10 mouse cellular contexts compared by ENCODE assay signal in genomic region chr5:115194626-115195221, GRCm38 (mm10). TPM values are rescaled to one million over a fixed set of nuclear protein-coding genes. Genes with fewer than 3 reads are reported as not detected.
DNase-seq lines count a peak whose midpoint lies in the region; ATAC-seq lines count a peak whose summit lies in the region.
"Had no signal": no experiment of that assay in that cellular context is flagged by ENCODE, and none has a peak within 500 bp of the region (broad histone marks: within the 10 kb centered on the region; RNA-seq: fewer than 3 reads in every experiment).

No protein-coding gene starts in this region.

- WGBS in heart, embryonic 14.5 days: 4% methylated on average over 12 of the region's 12 CpGs
- WGBS in forebrain, embryonic 16.5 days: 5% methylated on average over 12 of the region's 12 CpGs
- 6% methylated on average over 12 of the region's 12 CpGs for WGBS in midbrain, embryonic 10.5 days

- H3K27ac ChIP-seq in heart, embryonic 14.5 days (replicated peaks in 1 of 2; ENCODE audit: control insufficient read depth in 1 of 2, insufficient read depth in 1 of 2, low read depth in 2 of 2, low read length in 2 of 2): no peak overlapping the region
- H3K27ac ChIP-seq in brown adipose tissue, adult 24 weeks (replicated peaks; ENCODE audit: low read depth, low read length): no peak overlapping the region
- peak overlapping the region; percentile 54 for H3K27ac ChIP-seq in forebrain, embryonic 16.5 days (ENCODE audit: low read length)
- H3K27ac ChIP-seq in midbrain, embryonic 10.5 days (replicated peaks): peak overlapping the region; percentile 77

- H3K9me3 ChIP-seq in heart, embryonic 14.5 days (ENCODE audit: control insufficient read depth, low read length): no peaks in the 10 kb centered on the region
- no peaks in the 10 kb centered on the region for H3K9me3 ChIP-seq in forebrain, embryonic 16.5 days (ENCODE audit: control insufficient read depth, low read length)
- no peaks in the 10 kb centered on the region for H3K9me3 ChIP-seq in midbrain, embryonic 10.5 days (replicated peaks)

- H3K4me1 ChIP-seq in heart, embryonic 14.5 days (ENCODE audit: control insufficient read depth in 2 of 2, insufficient read depth in 2 of 2, low read length in 2 of 2): peaks cover 4 to 22% of the 10 kb centered on the region in 2 experiments
- peaks cover 6% of the 10 kb centered on the region for H3K4me1 ChIP-seq in brown adipose tissue, adult 24 weeks (ENCODE audit: control insufficient read depth, insufficient read depth, insufficient read length, low read length)
- H3K4me1 ChIP-seq in forebrain, embryonic 16.5 days (replicated peaks; ENCODE audit: control insufficient read depth, insufficient read depth, low read length): peaks cover 27% of the 10 kb centered on the region
- H3K4me1 ChIP-seq in midbrain, embryonic 10.5 days: peaks cover 34% of the 10 kb centered on the region

- H3K4me2 ChIP-seq in heart, embryonic 14.5 days (ENCODE audit: low read length): peak overlapping the region; percentile 99
- peak overlapping the region; percentile 98 for H3K4me2 ChIP-seq in forebrain, embryonic 16.5 days (ENCODE audit: low read length)

- peak overlapping the region; percentile 40 to 60 for H3K4me3 ChIP-seq in heart, embryonic 14.5 days (ENCODE audit: control insufficient read depth in 1 of 2, insufficient read depth in 1 of 2, low read depth in 1 of 2, low read length in 2 of 2)
- peak overlapping the region; percentile 28 for H3K4me3 ChIP-seq in brown adipose tissue, adult 24 weeks (ENCODE audit: insufficient read depth, low read depth, low read length)
- H3K4me3 ChIP-seq in forebrain, embryonic 16.5 days (replicated peaks; ENCODE audit: low read length): peak overlapping the region; percentile 64
- H3K4me3 ChIP-seq in midbrain, embryonic 10.5 days: peak overlapping the region; percentile 79
- H3K4me3 ChIP-seq: myocyte had no signal

- H3K27me3 ChIP-seq in heart, embryonic 14.5 days (ENCODE audit: control insufficient read depth, insufficient read depth, low read length): peaks cover 66% of the 10 kb centered on the region
- H3K27me3 ChIP-seq in forebrain, embryonic 16.5 days (replicated peaks; ENCODE audit: control insufficient read depth, insufficient read depth, low read length): peaks cover 6% of the 10 kb centered on the region; the same call in 1 of the 2 replicates
- peaks cover 87% of the 10 kb centered on the region for H3K27me3 ChIP-seq in midbrain, embryonic 10.5 days (ENCODE audit: low read depth, poor library complexity, severe bottlenecking)

- ATAC-seq in heart, embryonic 14.5 days (ENCODE audit: insufficient number of reproducible peaks, insufficient read depth, low FRiP score, low read depth): no peak
- ATAC-seq in forebrain, embryonic 16.5 days: no peak; the same call in 1 of the 2 replicates

- H3K36me3 ChIP-seq in heart, embryonic 14.5 days (ENCODE audit: control insufficient read depth, insufficient read depth, low read length): no peaks in the 10 kb centered on the region
- H3K36me3 ChIP-seq in forebrain, embryonic 16.5 days (ENCODE audit: control insufficient read depth, insufficient read depth): no peaks in the 10 kb centered on the region
- no peaks in the 10 kb centered on the region for H3K36me3 ChIP-seq in midbrain, embryonic 10.5 days

- no peak overlapping the region for H3K9ac ChIP-seq in heart, embryonic 14.5 days (ENCODE audit: low read length)
- no peak overlapping the region for H3K9ac ChIP-seq in forebrain, embryonic 16.5 days (replicated peaks; ENCODE audit: low read depth, low read length)

- no peak for DNase-seq in heart, adult 11 months
- DNase-seq in midbrain, embryonic 10.5 days (ENCODE audit: low spot score): no peak
- no peak for DNase-seq in adrenal gland, postnatal 36 days
- no peak for DNase-seq in left cerebral cortex, adult 11 months (ENCODE audit: low spot score)
- no peak for DNase-seq in embryo, embryonic 9.5 days (ENCODE audit: extremely low spot score)

RNA-seq across cellular contexts. Expression of gene Cabp1, which starts 0.5 kb away (rescaled TPM):
- 0.77 and 0.98 TPM in 2 replicates for polyA plus RNA-seq in heart, embryonic 14.5 days (2014; fragmentation: Nextera tagmentation; extraction: Ambion mirVana)
- polyA plus RNA-seq in brown adipose tissue, adult 24 weeks (2012; ENCODE audit: insufficient read depth, insufficient read length, missing spikeins): 1.0 and 1.3 TPM in 2 replicates
- 8.3 and 9.2 TPM in 2 replicates for polyA plus RNA-seq in forebrain, embryonic 16.5 days (2015; fragmentation: Nextera tagmentation; extraction: Ambion mirVana)
- polyA plus RNA-seq in midbrain, embryonic 10.5 days (2016; fragmentation: Nextera tagmentation; extraction: Ambion mirVana): 1.2 and 1.3 TPM in 2 replicates
- 10 to 100 TPM; 34.8 to 42.3 TPM for total RNA-seq in adrenal gland, postnatal 36 days (2021)
- polyA plus RNA-seq: erythroblast, embryonic 14.5 days had no signal

RNA-seq across cellular contexts. Expression of gene Mlec, which starts 36.7 kb away (rescaled TPM):
- 53.6 and 57.8 TPM in 2 replicates for polyA plus RNA-seq in heart, embryonic 14.5 days (2014; fragmentation: Nextera tagmentation; extraction: Ambion mirVana)
- polyA plus RNA-seq in brown adipose tissue, adult 24 weeks (2012; ENCODE audit: insufficient read depth, insufficient read length, missing spikeins): 49.5 and 76.9 TPM in 2 replicates
- 19.3 and 21.1 TPM in 2 replicates for polyA plus RNA-seq in forebrain, embryonic 16.5 days (2015; fragmentation: Nextera tagmentation; extraction: Ambion mirVana)
- polyA plus RNA-seq in midbrain, embryonic 10.5 days (2016; fragmentation: Nextera tagmentation; extraction: Ambion mirVana): 56.5 and 69.5 TPM in 2 replicates
- 100 to 1,000 TPM; 184 to 197 TPM for total RNA-seq in adrenal gland, postnatal 36 days (2021)

RNA-seq across cellular contexts. Expression of gene Pop5, which starts 40.9 kb away (rescaled TPM):
- polyA plus RNA-seq in heart, embryonic 14.5 days (2014; fragmentation: Nextera tagmentation; extraction: Ambion mirVana): 62.8 and 66.7 TPM in 2 replicates
- polyA plus RNA-seq in brown adipose tissue, adult 24 weeks (2012; ENCODE audit: insufficient read depth, insufficient read length, missing spikeins): 187 and 188 TPM in 2 replicates
- polyA plus RNA-seq in forebrain, embryonic 16.5 days (2015; fragmentation: Nextera tagmentation; extraction: Ambion mirVana): 85.3 and 101 TPM in 2 replicates
- 104 and 113 TPM in 2 replicates for polyA plus RNA-seq in midbrain, embryonic 10.5 days (2016; fragmentation: Nextera tagmentation; extraction: Ambion mirVana)
- 10 to 100 TPM; 76.3 to 85.9 TPM for total RNA-seq in adrenal gland, postnatal 36 days (2021)

RNA-seq across cellular contexts. Expression of gene Unc119b, which starts 59.9 kb away (rescaled TPM):
- polyA plus RNA-seq in heart, embryonic 14.5 days (2014; fragmentation: Nextera tagmentation; extraction: Ambion mirVana): 17.5 and 20.5 TPM in 2 replicates
- 9.4 and 11.0 TPM in 2 replicates for polyA plus RNA-seq in brown adipose tissue, adult 24 weeks (2012; ENCODE audit: insufficient read depth, insufficient read length, missing spikeins)
- polyA plus RNA-seq in forebrain, embryonic 16.5 days (2015; fragmentation: Nextera tagmentation; extraction: Ambion mirVana): 35.3 and 39.8 TPM in 2 replicates
- 66.7 and 68.7 TPM in 2 replicates for polyA plus RNA-seq in midbrain, embryonic 10.5 days (2016; fragmentation: Nextera tagmentation; extraction: Ambion mirVana)
- total RNA-seq in adrenal gland, postnatal 36 days (2021): 10 to 100 TPM; 38.9 to 45.3 TPM

Comparison
In these comparisons a context has a peak if more than half of its experiments do, and no peak if none do; other contexts are left out.
1. H3K27ac ChIP-seq: peak in forebrain, embryonic 16.5 days (single experiment) and midbrain, embryonic 10.5 days (single experiment); none in heart, embryonic 14.5 days (0 of 2) and brown adipose tissue, adult 24 weeks (single experiment).
2. H3K4me3 ChIP-seq: peak in every context shown above with its lines; median percentile 79 in midbrain, embryonic 10.5 days; 64 in forebrain, embryonic 16.5 days; 50 in heart, embryonic 14.5 days; 28 in brown adipose tissue, adult 24 weeks.